Mouse (Mus musculus) olfactory bulb, adult 2 months (tissue): ENCODE measurements around the gene Fndc3b.

Experiments
- CTCF ChIP-seq: fragments of 200-500 bp; IDR thresholded peaks from 2 replicates; pipeline ENCODE4 v1.5.1; 2012; ENCODE audit warnings: low read depth, mild to moderate bottlenecking, low read length, moderate library complexity; ENCODE audit not compliant: insufficient read depth
- POLR2A ChIP-seq: fragments of 200-500 bp; IDR thresholded peaks from 2 replicates; pipeline ENCODE4 v1.6.1; 2012; ENCODE audit warnings: mild to moderate bottlenecking, low read depth, low read length, moderate library complexity; ENCODE audit not compliant: insufficient read depth

- TF ChIP-seq CTCF (no peak), POLR2A (no peak)
Measured at GRCm38 (mm10) chr3:27484698-27485097, 226.4 kb downstream of the Fndc3b start.
